Mouse (Mus musculus): ENCODE data around the gene Krtcap2. TPM values are rescaled to one million over a fixed set of nuclear protein-coding genes. Genes with fewer than 3 reads are reported as not detected.

The Krtcap2 gene
- polyA plus RNA-seq, 2 experiments, result 26.3 to 138 TPM

DNA sequence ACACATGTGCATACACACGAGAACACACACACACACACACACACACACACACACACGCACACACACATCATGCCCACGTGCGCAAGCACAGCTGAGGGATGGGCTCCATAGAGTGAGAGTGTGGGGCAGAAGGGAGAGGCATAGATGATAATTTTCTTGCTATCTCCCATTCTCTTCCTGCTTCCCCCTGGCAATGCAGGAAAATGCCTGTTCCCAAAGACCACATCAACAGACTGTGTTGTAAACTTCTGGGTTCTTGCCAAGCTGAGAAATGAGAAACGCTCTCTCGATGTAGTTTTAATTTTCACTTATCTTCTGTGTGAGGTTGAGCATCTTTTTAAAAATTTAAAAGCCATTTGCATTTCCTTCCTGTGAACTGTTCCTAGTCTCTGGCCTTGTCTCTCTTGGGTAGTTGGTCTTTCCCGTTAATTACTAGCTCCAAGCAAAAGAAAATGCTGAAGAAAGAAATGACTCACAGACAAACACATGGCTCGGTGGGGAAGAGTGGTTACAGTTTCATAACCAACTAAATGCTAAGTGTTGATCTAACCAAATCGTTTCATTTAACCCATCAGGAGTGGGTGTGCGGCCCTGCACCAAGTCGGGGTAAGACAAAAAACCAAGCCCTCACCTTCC is 51.1 kb downstream of the Krtcap2 start:
- Histone ChIP-seq H3K36me3 (replicated peaks; ENCODE audit: control insufficient read depth, insufficient read depth, low read depth) (no peaks in the 10 kb centered on the region), H3K4me1 (replicated peaks; ENCODE audit: control insufficient read depth in 2 of 2, insufficient read depth in 2 of 2, low read length in 1 of 2) (peaks cover 0 to 13% of the 10 kb centered on the region in 2 experiments; a peak in 2 of 4 replicates), H3K9ac (replicated peaks) (no peak overlapping the region), H3K27ac (no peak overlapping the region), H3K4me3 (ENCODE audit: insufficient read depth in 1 of 2, low read depth in 2 of 2, low read length in 2 of 2) (no peak overlapping the region), H3K27me3 (ENCODE audit: control insufficient read depth, insufficient read depth, low read length) (peaks cover 9% of the 10 kb centered on the region), H3K4me2 (ENCODE audit: low read depth) (no peak overlapping the region), H3K9me3 (ENCODE audit: control insufficient read depth, low read length) (no peaks in the 10 kb centered on the region)
- TF ChIP-seq EP300 (IDR thresholded peaks at IDR 0.05; ENCODE audit: low read depth) (no peak), CTCF (IDR thresholded peaks at IDR 0.05; ENCODE audit: low read depth) (no peak)
- DNase-seq (ENCODE audit: low read depth in 3 of 3, low spot score in 3 of 3), result no peak
- ATAC-seq (ENCODE audit: insufficient read depth), result no peak
- 62% methylated on average over 11 of the region's 11 CpGs for WGBS (ENCODE audit: insufficient replicate concordance)

DNA sequence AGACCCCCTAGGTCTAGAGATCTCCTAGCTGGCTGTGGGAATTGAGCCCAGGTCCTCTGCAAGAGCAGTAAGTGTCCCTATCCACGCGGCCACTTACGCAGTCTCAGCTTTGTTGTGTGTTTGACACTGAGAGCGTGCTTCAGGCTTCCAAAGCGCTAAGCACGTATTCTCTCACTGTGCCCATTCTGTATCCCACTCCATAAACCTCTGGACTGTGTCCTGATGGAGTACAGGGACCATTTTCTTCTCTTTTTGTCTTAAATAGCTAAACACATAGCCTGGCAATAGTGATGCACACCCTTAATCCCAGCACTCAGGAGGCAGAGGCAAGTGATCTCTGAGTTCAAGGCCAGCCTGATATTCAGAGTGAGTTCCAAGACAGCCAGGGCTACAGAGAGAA is 53.1 kb downstream of the Krtcap2 start:
- no peak overlapping the region for H3K9ac ChIP-seq (replicated peaks)
- peaks cover 9% of the 10 kb centered on the region for H3K27me3 ChIP-seq (ENCODE audit: control insufficient read depth, insufficient read depth, low read length)
- no peak overlapping the region for H3K4me3 ChIP-seq (ENCODE audit: insufficient read depth in 1 of 2, low read depth in 2 of 2, low read length in 2 of 2)
- H3K9me3 ChIP-seq (ENCODE audit: control insufficient read depth, low read length), result no peaks in the 10 kb centered on the region
- no peak for TF ChIP-seq EP300 (IDR thresholded peaks at IDR 0.05; ENCODE audit: low read depth)
- ATAC-seq (ENCODE audit: insufficient read depth) (no peak), DNase-seq (ENCODE audit: low read depth in 3 of 3, low spot score in 3 of 3) (no peak)
- 56% methylated on average over 6 of the region's 6 CpGs for WGBS (ENCODE audit: insufficient replicate concordance)
- no peaks in the 10 kb centered on the region for H3K36me3 ChIP-seq (replicated peaks; ENCODE audit: control insufficient read depth, insufficient read depth, low read depth)
- H3K4me2 ChIP-seq (ENCODE audit: low read depth), result no peak overlapping the region
- H3K27ac ChIP-seq, result no peak overlapping the region
- peaks cover 0 to 10% of the 10 kb centered on the region in 2 experiments; a peak in 2 of 4 replicates for H3K4me1 ChIP-seq (replicated peaks; ENCODE audit: control insufficient read depth in 2 of 2, insufficient read depth in 2 of 2, low read length in 1 of 2)

DNA sequence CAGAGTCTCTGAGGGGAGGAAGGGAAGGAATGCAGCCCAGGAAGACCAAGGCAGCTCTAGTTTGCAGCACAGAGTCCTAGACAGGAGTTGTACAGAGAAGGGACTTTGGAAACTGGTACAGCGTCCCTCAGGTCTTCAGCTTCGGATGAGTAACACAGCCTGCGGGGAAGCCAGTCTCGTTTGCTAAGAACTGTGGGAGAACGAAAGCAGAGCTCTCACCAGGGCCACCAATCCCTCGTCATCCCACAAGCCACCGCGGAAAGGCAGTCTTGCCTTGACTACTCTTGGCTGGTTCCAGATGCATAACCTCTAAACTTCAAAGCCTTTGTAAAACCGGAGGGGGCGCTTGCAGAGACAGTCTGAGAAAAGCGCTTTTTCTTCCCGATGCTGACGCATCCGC is 53.7 kb downstream of the Krtcap2 start:
- Histone ChIP-seq H3K27me3 (ENCODE audit: control insufficient read depth, insufficient read depth, low read length) (peaks cover 9% of the 10 kb centered on the region), H3K9ac (replicated peaks) (no peak overlapping the region), H3K4me2 (ENCODE audit: low read depth) (peak overlapping the region; percentile 28; the same call in 1 of the 2 replicates), H3K36me3 (replicated peaks; ENCODE audit: control insufficient read depth, insufficient read depth, low read depth) (no peaks in the 10 kb centered on the region), H3K27ac (no peak overlapping the region), H3K4me3 (ENCODE audit: insufficient read depth in 1 of 2, low read depth in 2 of 2, low read length in 2 of 2) (no peak overlapping the region), H3K9me3 (ENCODE audit: control insufficient read depth, low read length) (no peaks in the 10 kb centered on the region), H3K4me1 (replicated peaks; ENCODE audit: control insufficient read depth in 2 of 2, insufficient read depth in 2 of 2, low read length in 1 of 2) (peaks cover 0 to 6% of the 10 kb centered on the region in 2 experiments; a peak in 2 of 4 replicates)
- DNase-seq (ENCODE audit: low read depth in 3 of 3, low spot score in 3 of 3) (no peak), ATAC-seq (ENCODE audit: insufficient read depth) (no peak)
- 4% methylated on average over 14 of the region's 14 CpGs for WGBS (ENCODE audit: insufficient replicate concordance)
- TF ChIP-seq EP300 (IDR thresholded peaks at IDR 0.05; ENCODE audit: low read depth) (no peak), CTCF (IDR thresholded peaks at IDR 0.05; ENCODE audit: low read depth) (no peak)

MicroRNAs encoded within 50 kb of the gene (microRNA counts, 519-probe panel; counts per million panel counts)
- microRNA mmu-miR-92b, result 69.9 counts per million

Small RNA genes lying within 50 kb of the gene (microRNA-seq; reads per million reads assigned to microRNA genes)
- 14.4 reads per million, percentile 25 among the genes with 10 or more reads in this experiment for gene Mir92b

Other genes starting within 250 kb of the Krtcap2 start
- gene Rusc1, start 152.7 kb upstream of the Krtcap2 start, polyA plus RNA-seq (2012; rRNA removed), result 4.1 and 5.2 TPM in 2 replicates
- 2.6 and 3.2 TPM in 2 replicates for gene Rusc1, start 152.7 kb upstream of the Krtcap2 start, polyA plus RNA-seq (2014; fragmentation: Nextera tagmentation; extraction: Ambion mirVana)
- gene Gm43738, start 144.9 kb upstream of the Krtcap2 start, polyA plus RNA-seq (2012; rRNA removed), result 0.02 TPM in 1 of 2 replicates, not detected in the other
- 0.04 TPM in 1 of 2 replicates, not detected in the other for gene Gm43738, start 144.9 kb upstream of the Krtcap2 start, polyA plus RNA-seq (2014; fragmentation: Nextera tagmentation; extraction: Ambion mirVana)
- gene Fdps, start 144.0 kb upstream of the Krtcap2 start, polyA plus RNA-seq (2012; rRNA removed), result 126 and 131 TPM in 2 replicates
- 238 and 251 TPM in 2 replicates for gene Fdps, start 144.0 kb upstream of the Krtcap2 start, polyA plus RNA-seq (2014; fragmentation: Nextera tagmentation; extraction: Ambion mirVana)
- gene Pklr, start 109.8 kb upstream of the Krtcap2 start, polyA plus RNA-seq (2012; rRNA removed), result 132 and 143 TPM in 2 replicates
- 79.8 and 97.5 TPM in 2 replicates for gene Pklr, start 109.8 kb upstream of the Krtcap2 start, polyA plus RNA-seq (2014; fragmentation: Nextera tagmentation; extraction: Ambion mirVana)
- 0.23 and 0.31 TPM in 2 replicates for gene Hcn3, start 85.8 kb upstream of the Krtcap2 start, polyA plus RNA-seq (2012; rRNA removed)
- 0.55 and 0.56 TPM in 2 replicates for gene Hcn3, start 85.8 kb upstream of the Krtcap2 start, polyA plus RNA-seq (2014; fragmentation: Nextera tagmentation; extraction: Ambion mirVana)
- gene Clk2, start 81.2 kb upstream of the Krtcap2 start, polyA plus RNA-seq (2012; rRNA removed), result 26.1 and 28.8 TPM in 2 replicates
- 6.7 and 7.2 TPM in 2 replicates for gene Clk2, start 81.2 kb upstream of the Krtcap2 start, polyA plus RNA-seq (2014; fragmentation: Nextera tagmentation; extraction: Ambion mirVana)
- gene Scamp3, start 68.5 kb upstream of the Krtcap2 start, polyA plus RNA-seq (2012; rRNA removed), result 35.3 and 46.3 TPM in 2 replicates
- gene Scamp3, start 68.5 kb upstream of the Krtcap2 start, polyA plus RNA-seq (2014; fragmentation: Nextera tagmentation; extraction: Ambion mirVana), result 41.0 and 44.2 TPM in 2 replicates
- gene Fam189b, start 62.8 kb upstream of the Krtcap2 start, polyA plus RNA-seq (2012; rRNA removed), result 3.6 and 3.9 TPM in 2 replicates
- gene Fam189b, start 62.8 kb upstream of the Krtcap2 start, polyA plus RNA-seq (2014; fragmentation: Nextera tagmentation; extraction: Ambion mirVana), result 1.7 and 2.6 TPM in 2 replicates
- 16.5 and 19.9 TPM in 2 replicates for gene Gba, start 43.0 kb upstream of the Krtcap2 start, polyA plus RNA-seq (2012; rRNA removed)
- gene Gba, start 43.0 kb upstream of the Krtcap2 start, polyA plus RNA-seq (2014; fragmentation: Nextera tagmentation; extraction: Ambion mirVana), result 20.7 and 21.2 TPM in 2 replicates
- 0.96 and 1.7 TPM in 2 replicates for gene Thbs3, start 30.8 kb upstream of the Krtcap2 start, polyA plus RNA-seq (2012; rRNA removed)
- 0.44 and 0.79 TPM in 2 replicates for gene Thbs3, start 30.8 kb upstream of the Krtcap2 start, polyA plus RNA-seq (2014; fragmentation: Nextera tagmentation; extraction: Ambion mirVana)
- 71.7 and 83.2 TPM in 2 replicates for gene Mtx1, start 18.9 kb upstream of the Krtcap2 start, polyA plus RNA-seq (2012; rRNA removed)
- 101 TPM in 2 replicates for gene Mtx1, start 18.9 kb upstream of the Krtcap2 start, polyA plus RNA-seq (2014; fragmentation: Nextera tagmentation; extraction: Ambion mirVana)
- 0.02 and 0.18 TPM in 2 replicates for gene Muc1, start 16.9 kb upstream of the Krtcap2 start, polyA plus RNA-seq (2012; rRNA removed)
- 0.08 and 0.11 TPM in 2 replicates for gene Muc1, start 16.9 kb upstream of the Krtcap2 start, polyA plus RNA-seq (2014; fragmentation: Nextera tagmentation; extraction: Ambion mirVana)
- 0.29 and 0.41 TPM in 2 replicates for gene Trim46, start 343 bp downstream of the Krtcap2 start, polyA plus RNA-seq (2012; rRNA removed)
- gene Trim46, start 343 bp downstream of the Krtcap2 start, polyA plus RNA-seq (2014; fragmentation: Nextera tagmentation; extraction: Ambion mirVana), result 0.05 TPM in 1 of 2 replicates, not detected in the other
- gene Dpm3, start 13.4 kb downstream of the Krtcap2 start, polyA plus RNA-seq (2012; rRNA removed), result 89.7 and 115 TPM in 2 replicates
- gene Dpm3, start 13.4 kb downstream of the Krtcap2 start, polyA plus RNA-seq (2014; fragmentation: Nextera tagmentation; extraction: Ambion mirVana), result 64.3 and 65.8 TPM in 2 replicates
- 16.5 and 21.8 TPM in 2 replicates for gene Slc50a1, start 24.6 kb downstream of the Krtcap2 start, polyA plus RNA-seq (2012; rRNA removed)
- 17.3 and 18.7 TPM in 2 replicates for gene Slc50a1, start 24.6 kb downstream of the Krtcap2 start, polyA plus RNA-seq (2014; fragmentation: Nextera tagmentation; extraction: Ambion mirVana)
- gene Efna1, start 35.2 kb downstream of the Krtcap2 start, polyA plus RNA-seq (2012; rRNA removed), result 3.6 and 3.7 TPM in 2 replicates
- gene Efna1, start 35.2 kb downstream of the Krtcap2 start, polyA plus RNA-seq (2014; fragmentation: Nextera tagmentation; extraction: Ambion mirVana), result 2.9 TPM in 2 replicates
- 0.06 and 0.13 TPM in 2 replicates for gene Efna3, start 77.0 kb downstream of the Krtcap2 start, polyA plus RNA-seq (2012; rRNA removed)
- gene Efna3, start 77.0 kb downstream of the Krtcap2 start, polyA plus RNA-seq (2014; fragmentation: Nextera tagmentation; extraction: Ambion mirVana), result 0.05 and 0.08 TPM in 2 replicates
- gene Efna4, start 92.1 kb downstream of the Krtcap2 start, polyA plus RNA-seq (2012; rRNA removed), result 0.81 and 0.92 TPM in 2 replicates
- gene Efna4, start 92.1 kb downstream of the Krtcap2 start, polyA plus RNA-seq (2014; fragmentation: Nextera tagmentation; extraction: Ambion mirVana), result 0.62 and 0.78 TPM in 2 replicates
- gene Adam15, start 104.0 kb downstream of the Krtcap2 start, polyA plus RNA-seq (2012; rRNA removed), result 6.2 TPM in 2 replicates
- 4.0 and 4.9 TPM in 2 replicates for gene Adam15, start 104.0 kb downstream of the Krtcap2 start, polyA plus RNA-seq (2014; fragmentation: Nextera tagmentation; extraction: Ambion mirVana)
- 0.02 and 0.03 TPM in 2 replicates for gene Dcst2, start 116.0 kb downstream of the Krtcap2 start, polyA plus RNA-seq (2012; rRNA removed)
- gene Dcst2, start 116.0 kb downstream of the Krtcap2 start, polyA plus RNA-seq (2014; fragmentation: Nextera tagmentation; extraction: Ambion mirVana), result 0.04 TPM in 1 of 2 replicates, not detected in the other
- gene Dcst1, start 119.3 kb downstream of the Krtcap2 start, polyA plus RNA-seq (2012; rRNA removed), result 0.03 TPM in 1 of 2 replicates, not detected in the other
- gene Dcst1, start 119.3 kb downstream of the Krtcap2 start, polyA plus RNA-seq (2014; fragmentation: Nextera tagmentation; extraction: Ambion mirVana), result not detected in 2 replicates
- gene Zbtb7b, start 148.8 kb downstream of the Krtcap2 start, polyA plus RNA-seq (2012; rRNA removed), result 5.4 and 6.9 TPM in 2 replicates
- gene Zbtb7b, start 148.8 kb downstream of the Krtcap2 start, polyA plus RNA-seq (2014; fragmentation: Nextera tagmentation; extraction: Ambion mirVana), result 0.95 and 1.2 TPM in 2 replicates
- 0.75 and 0.76 TPM in 2 replicates for gene Lenep, start 156.8 kb downstream of the Krtcap2 start, polyA plus RNA-seq (2012; rRNA removed)
- not detected in 2 replicates for gene Lenep, start 156.8 kb downstream of the Krtcap2 start, polyA plus RNA-seq (2014; fragmentation: Nextera tagmentation; extraction: Ambion mirVana)
- 8.7 and 9.2 TPM in 2 replicates for gene Flad1, start 165.9 kb downstream of the Krtcap2 start, polyA plus RNA-seq (2012; rRNA removed)
- 13.0 and 13.2 TPM in 2 replicates for gene Flad1, start 165.9 kb downstream of the Krtcap2 start, polyA plus RNA-seq (2014; fragmentation: Nextera tagmentation; extraction: Ambion mirVana)
- gene Cks1b, start 172.4 kb downstream of the Krtcap2 start, polyA plus RNA-seq (2012; rRNA removed), result 133 and 172 TPM in 2 replicates
- gene Cks1b, start 172.4 kb downstream of the Krtcap2 start, polyA plus RNA-seq (2014; fragmentation: Nextera tagmentation; extraction: Ambion mirVana), result 288 and 295 TPM in 2 replicates
- gene Shc1, start 172.5 kb downstream of the Krtcap2 start, polyA plus RNA-seq (2012; rRNA removed), result 36.9 and 38.8 TPM in 2 replicates
- 27.5 and 30.6 TPM in 2 replicates for gene Shc1, start 172.5 kb downstream of the Krtcap2 start, polyA plus RNA-seq (2014; fragmentation: Nextera tagmentation; extraction: Ambion mirVana)
- 12.9 and 15.2 TPM in 2 replicates for gene Pygo2, start 184.2 kb downstream of the Krtcap2 start, polyA plus RNA-seq (2012; rRNA removed)
- gene Pygo2, start 184.2 kb downstream of the Krtcap2 start, polyA plus RNA-seq (2014; fragmentation: Nextera tagmentation; extraction: Ambion mirVana), result 8.4 and 10.7 TPM in 2 replicates
- gene Pbxip1, start 190.7 kb downstream of the Krtcap2 start, polyA plus RNA-seq (2012; rRNA removed), result 2.2 and 3.1 TPM in 2 replicates
- gene Pbxip1, start 190.7 kb downstream of the Krtcap2 start, polyA plus RNA-seq (2014; fragmentation: Nextera tagmentation; extraction: Ambion mirVana), result 2.8 and 3.3 TPM in 2 replicates
- gene Pmvk, start 208.6 kb downstream of the Krtcap2 start, polyA plus RNA-seq (2012; rRNA removed), result 23.4 and 32.2 TPM in 2 replicates
- gene Pmvk, start 208.6 kb downstream of the Krtcap2 start, polyA plus RNA-seq (2014; fragmentation: Nextera tagmentation; extraction: Ambion mirVana), result 32.1 and 36.5 TPM in 2 replicates

All from liver, embryonic 14.5 days (tissue).